Mouse (Mus musculus) gastrocnemius, postnatal 4 days (tissue): Measurements from ENCODE around the gene Olfr1378. TPM values are rescaled to one million over a fixed set of nuclear protein-coding genes. Genes with fewer than 3 reads are reported as not detected.

Source experiments
- DNase-seq, 2 experiments: peaks; one replicate each; pipeline ENCODE4 v3.0.0; 2021 to 2022; ENCODE audit warnings: low spot score in 2 of 2, mixed read lengths in 2 of 2
- long read RNA-seq, 2 experiments: library from polyadenylated mRNA; stranded (forward); transcript quantifications; one replicate each; pipeline ENCODE4 v2.0.0; 2021
- total RNA-seq, 2 experiments: library from RNA; stranded (reverse); gene quantifications; 2 replicates each; pipeline ENCODE4 v1.2.3; 2021

Olfr1378 gene
- not detected for total RNA-seq
- long read RNA-seq, experiment 1, result 0 reads
- long read RNA-seq, experiment 2, result 0 reads

GRCm38 (mm10) chr11:50966230-50966629 lies at the start of gene Olfr1378:
Gene Olfr1378, plus strand, starts transcription at chr11:50966530.
- no peak for DNase-seq

DNA sequence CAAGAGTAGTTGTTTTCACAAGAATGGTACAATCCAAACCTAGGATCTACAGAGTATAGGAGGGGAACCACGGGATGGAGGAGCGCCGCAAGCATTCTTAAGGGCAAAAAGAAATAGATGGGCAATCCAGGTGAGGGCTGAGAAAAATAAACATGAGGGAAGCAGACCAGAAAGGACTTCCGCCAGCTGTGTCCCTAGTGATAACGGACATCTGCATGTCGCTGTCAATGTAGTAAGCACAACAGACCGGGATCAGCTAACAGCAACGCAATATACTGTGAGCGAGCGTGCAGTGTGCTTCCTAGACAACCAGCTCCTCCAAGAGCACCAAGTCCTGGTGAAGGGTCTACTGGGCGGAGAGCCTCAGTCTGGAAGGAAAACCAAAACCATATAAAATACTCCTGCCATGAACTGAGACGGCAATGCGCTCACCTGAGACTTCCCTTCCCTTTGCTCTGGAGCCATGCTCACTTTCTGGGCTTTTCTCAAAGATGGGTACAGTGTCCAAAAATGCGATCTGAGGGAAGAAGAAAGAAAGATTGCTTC lies 35.8 kb upstream of the Olfr1378 start:
- no peak for DNase-seq

DNA sequence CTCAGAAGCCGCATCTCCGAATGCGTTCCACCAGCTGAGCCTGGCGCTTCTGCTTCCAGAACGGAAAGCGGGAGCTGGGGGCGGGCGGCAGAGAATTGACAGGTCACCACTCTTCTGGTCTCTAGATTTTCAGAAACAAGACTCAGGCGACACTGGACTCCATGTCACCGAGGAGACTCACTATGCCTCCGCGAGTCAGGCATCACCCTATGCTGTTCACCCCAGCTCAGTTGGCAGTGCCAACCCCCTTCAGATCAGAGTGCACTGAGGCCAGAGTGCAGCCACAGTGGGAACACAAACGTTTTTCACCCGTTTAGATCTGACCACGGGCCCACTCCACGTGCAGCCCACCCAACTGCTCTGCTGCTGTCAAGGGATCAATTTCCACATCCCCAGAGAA lies 35.3 kb upstream of the Olfr1378 start:
- DNase-seq, result peak in 1 of 2 experiments; percentile 11

GRCm38 (mm10) chr11:50931451-50931866 lies 34.9 kb upstream of the Olfr1378 start, which contains the start of gene Zfp354b:
Gene Zfp354b, minus strand, starts transcription at chr11:50931633.
- peak; percentile 32 to 74 for DNase-seq

DNA sequence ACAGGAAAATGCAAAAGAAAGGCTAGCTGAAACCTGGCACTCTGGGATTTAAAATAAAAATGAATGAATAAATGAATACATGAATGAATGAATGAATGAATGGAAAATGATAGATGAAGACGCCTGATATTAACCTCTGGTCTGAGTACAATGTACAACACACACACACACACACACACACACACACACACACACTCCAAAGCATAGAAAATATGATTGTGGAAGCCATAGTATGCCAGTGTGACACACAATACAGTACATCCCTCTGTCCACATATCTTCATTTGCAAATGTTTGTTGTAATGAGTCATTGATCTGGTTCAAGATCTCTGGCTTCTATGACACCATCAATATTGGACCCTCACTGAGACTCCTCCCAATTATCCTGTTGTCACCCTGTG lies 34.3 kb upstream of the Olfr1378 start:
- no peak for DNase-seq

- no peak for DNase-seq
Observed at GRCm38 (mm10) chr11:50938435-50938834, 27.9 kb upstream of the Olfr1378 start.

GRCm38 (mm10) chr11:50939621-50940366 lies 26.5 kb upstream of the Olfr1378 start:
- no peak for DNase-seq

DNA sequence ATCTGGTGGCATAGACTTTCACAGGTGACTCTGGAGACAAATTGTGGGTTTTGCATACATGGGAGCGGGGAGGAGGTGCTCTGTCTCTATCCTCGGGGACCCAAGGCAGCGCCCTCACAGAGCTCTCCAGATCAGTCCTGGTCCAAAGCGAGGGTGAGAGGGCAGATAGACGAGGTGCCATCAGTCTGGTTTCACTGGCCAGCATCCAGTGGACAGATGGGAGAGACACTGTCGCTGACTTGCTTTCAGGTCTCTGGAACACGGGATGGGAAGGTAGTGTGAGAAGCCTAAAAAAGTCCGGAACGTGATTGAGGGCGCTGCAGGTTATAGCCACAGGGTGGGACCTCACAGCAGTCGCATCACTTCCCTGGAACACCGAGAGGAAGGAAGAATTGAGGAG lies 23.9 kb upstream of the Olfr1378 start:
- no peak for DNase-seq

DNA sequence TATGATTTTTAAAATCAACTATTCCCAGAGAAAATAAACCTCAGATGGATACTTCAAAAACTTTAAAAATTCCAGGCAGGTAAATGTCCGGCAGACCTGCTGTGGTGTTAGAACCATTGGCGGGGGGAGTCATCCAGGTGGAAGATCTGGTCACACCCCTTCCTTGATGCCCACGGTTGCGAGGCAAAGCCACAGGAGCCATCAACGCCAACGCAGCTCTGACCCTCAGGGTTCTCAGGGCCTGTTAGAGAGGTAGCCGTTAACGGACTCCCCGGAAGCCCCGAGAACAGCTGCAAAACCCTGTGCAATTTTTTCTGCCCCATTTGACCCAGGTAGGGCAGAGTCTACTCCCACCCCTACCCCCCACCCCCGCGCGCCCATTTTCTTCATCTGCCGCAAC lies 22.8 kb upstream of the Olfr1378 start, which contains the start of gene 4933414I15Rik:
4933414I15Rik (minus strand) TSS at position 260 of the 400 bp plus-strand sequence.
- no peak for DNase-seq

DNA sequence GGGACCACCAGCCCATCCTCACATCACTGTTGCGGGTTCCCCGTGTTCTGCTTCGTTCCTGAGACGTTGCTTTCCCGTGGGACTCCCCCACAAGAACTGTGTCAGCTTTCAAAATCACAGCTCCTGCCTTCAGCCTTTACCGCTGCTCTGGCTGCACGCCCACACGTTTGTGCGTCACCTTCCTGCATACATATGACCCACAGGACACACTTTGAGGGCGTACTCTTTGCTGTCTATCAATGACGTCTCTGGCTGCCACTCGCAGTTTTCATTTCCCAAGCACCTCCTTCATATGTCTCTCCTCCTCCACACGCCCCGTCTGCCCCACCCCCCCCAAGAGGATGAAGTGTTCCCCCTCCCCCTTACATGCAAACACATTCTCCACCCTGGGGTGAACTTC lies 14.0 kb upstream of the Olfr1378 start:
- DNase-seq, result no peak

DNA sequence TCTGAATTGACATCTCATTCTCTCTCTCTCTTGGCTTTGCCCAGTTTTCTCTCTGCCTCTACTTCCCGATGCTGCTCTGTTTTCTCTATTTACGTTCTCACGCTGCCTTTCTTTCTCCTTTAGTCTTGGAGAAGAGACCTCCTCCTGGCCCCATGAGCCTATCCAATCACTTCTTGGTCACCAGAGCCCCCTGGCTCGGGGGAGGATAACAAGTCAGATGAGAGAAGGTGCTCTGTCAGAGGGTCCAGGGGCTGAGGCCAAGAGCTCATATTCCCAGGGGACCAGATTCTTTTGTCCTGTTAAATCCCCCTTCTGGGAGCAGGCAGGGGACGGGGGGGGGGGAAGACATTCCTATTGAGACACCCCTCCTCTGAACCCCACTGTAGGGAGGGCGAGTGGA lies 12.7 kb upstream of the Olfr1378 start, which contains the start of gene Prop1:
Prop1 (minus strand) TSS at position 101 of the 400 bp plus-strand sequence.
- DNase-seq, result no peak

DNA sequence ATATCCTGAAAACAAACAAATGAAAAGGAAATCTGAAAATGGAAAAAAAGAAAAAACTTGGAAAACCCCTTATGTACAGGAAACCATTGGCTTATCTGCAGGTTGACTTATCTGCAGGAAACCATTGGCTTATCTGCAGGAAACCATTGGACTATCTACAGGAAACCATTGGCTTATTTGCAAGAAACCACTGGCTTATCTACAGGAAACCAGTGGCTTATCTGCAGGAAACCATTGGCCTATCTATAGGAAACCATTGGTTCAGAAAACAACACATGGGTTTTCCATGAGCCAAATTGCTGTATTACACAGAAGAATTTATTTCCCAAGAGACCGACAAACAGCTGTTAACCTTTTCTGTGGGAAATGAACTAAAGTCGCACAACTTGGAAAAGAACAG lies 1.4 kb upstream of the Olfr1378 start:
- no peak for DNase-seq

DNA sequence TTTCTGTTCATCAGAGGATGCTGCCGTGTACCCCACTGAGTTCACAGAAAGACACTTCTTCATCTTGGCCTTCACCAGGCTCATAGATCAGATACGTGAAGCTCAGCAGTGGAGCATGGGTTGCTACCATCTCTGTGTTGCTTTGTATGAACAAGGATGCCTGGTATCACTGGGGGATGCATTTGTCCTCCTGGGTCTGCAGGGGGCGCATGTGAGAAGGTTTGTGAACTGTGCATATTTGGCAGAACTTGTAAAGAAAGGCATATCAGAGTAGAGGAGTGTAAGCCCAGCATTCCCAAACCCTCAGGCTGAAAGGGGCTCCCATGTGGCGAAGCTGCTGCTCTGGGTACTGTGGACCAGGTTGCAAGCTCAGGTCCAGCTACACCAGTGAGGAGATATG lies 10.9 kb downstream of the Olfr1378 start:
- no peak for DNase-seq

DNA sequence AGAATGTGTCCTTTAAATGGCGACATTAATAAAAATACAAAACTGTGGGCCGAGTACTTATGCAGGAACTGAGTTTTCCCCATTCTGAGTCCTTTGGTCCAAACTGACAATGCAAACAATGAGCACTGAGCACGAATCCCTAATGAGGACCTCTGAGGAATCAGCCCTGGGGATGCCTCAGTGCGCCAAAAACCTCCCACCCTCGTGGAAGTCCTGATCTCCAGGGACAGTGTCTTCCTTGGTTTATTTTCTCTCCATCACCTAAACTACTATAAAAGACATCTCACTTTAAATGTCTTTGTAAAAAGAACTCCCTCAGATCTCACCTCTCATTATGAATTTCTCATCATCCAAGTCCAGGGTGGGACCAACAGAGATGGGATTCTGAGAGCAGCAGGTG lies 15.3 kb downstream of the Olfr1378 start, which contains the start of gene Olfr1377:
Olfr1377 (plus strand) TSS at position 301 of the 400 bp plus-strand sequence.
- no peak for DNase-seq

DNA sequence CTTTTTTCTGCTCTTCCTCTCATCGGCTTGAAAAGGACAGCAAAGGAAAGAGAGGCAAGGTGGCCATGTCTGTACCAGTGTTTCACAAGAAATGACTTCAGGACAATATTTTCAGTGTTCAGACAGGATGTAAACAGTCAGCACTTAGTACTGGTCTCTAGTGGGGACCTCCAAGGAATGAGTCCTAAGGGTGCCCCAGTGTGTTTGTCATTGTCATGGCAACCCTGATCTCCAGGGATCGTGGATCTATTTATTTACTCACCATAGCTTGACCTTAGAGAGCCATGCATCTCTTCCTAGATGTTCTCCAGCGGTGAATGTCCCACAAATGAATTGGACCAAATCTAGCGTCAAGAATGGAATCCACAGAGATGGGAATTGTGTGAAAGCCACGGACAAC lies 37.0 kb downstream of the Olfr1378 start, which contains the start of gene Olfr51:
Olfr51 (plus strand) TSS at position 301 of the 400 bp plus-strand sequence.
- DNase-seq, result no peak

DNA sequence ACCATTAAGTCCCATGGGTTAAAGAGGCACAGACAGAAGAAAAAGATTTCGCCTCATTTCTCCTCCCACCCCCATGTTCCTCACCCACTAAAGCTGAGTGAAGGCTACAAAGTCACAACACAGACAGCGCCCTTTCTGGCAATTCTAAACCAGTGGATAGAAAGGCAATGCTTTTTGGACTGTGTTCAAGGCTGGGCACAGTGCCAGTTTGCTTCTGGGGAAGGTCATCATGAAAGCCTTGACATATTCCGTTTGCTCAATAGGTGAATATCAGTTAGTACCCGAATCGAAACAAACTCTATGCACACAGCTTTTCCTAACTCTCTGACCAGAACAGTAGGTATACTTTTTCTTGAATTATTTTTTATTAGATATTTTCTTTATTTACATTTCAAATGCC lies 45.5 kb downstream of the Olfr1378 start:
- DNase-seq, result no peak

DNA sequence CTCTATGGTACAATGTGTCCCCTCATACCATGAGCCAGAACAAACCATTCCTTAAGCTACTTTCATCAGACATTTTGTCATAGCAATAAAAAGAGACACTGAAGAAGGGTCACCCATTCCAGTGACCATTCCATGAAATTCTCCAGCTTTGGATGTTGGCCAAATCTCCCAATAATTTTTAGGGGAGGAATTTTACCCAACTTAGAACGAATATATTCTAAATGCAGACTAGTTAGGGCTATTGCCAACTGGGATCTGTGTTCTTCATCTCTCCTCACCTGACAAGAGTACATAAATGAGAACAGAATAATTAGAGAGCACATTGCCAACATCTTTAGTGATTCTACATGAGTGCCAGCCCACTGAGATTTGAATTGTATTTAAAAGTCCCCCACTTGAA lies 47.6 kb downstream of the Olfr1378 start, which contains the start of gene Olfr54:
Olfr54 (plus strand) TSS at position 301 of the 400 bp plus-strand sequence.
- DNase-seq, result no peak

DNA sequence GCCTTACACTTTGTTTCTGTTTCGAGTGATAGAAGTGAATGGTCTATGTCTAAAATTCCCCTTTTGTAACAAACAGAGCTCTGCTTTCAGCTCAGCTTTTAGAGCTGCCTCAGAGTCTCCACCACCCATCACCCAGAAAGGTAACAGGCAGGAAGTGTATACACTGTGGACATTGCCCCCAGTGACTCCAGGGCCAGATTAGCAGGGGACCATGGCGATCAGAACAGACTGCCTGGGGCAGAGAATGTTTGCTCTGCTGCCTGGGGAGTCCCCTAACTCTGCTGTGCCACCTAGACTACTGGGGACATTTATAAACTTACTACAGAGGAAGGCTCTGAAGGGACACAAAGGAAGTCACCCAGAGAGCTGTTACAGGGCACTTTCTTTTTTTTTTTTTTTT lies 50.0 kb downstream of the Olfr1378 start:
- no peak for DNase-seq
